Mouse (Mus musculus): ENCODE results near the gene Ghrh. TPM values are rescaled to one million over a fixed set of nuclear protein-coding genes. Genes with fewer than 3 reads are reported as not detected.
A peak's percentile ranks its signal among the peaks of the same experiment; 100 is the strongest.
"Not testable (repeated sequence)": the region's sequence is repeated elsewhere in the genome, so short reads cannot be mapped to it uniquely, and the experiment has no call there.

Ghrh gene
- not detected for total RNA-seq (2021)
- long read RNA-seq, experiment 1, result 0 reads
- long read RNA-seq, experiment 2, result 0 reads

GRCm38 (mm10) chr2:157347361-157348159 is at the start of gene Ghrh:
Gene Ghrh, minus strand, starts transcription at chr2:157347506.
- intact Hi-C loops (cut with DNase I), result no loop called here
- peak in 1 of 2 experiments; percentile 20 for DNase-seq

- intact Hi-C loops (cut with DNase I), result no loop called here
- no peak for DNase-seq
Observed at GRCm38 (mm10) chr2:157395960-157396359, 48.7 kb upstream of the Ghrh start.

GRCm38 (mm10) chr2:157395371-157395770 is 48.1 kb upstream of the Ghrh start:
- intact Hi-C loops (cut with DNase I), result no loop called here
- no peak for DNase-seq

- intact Hi-C loops (cut with DNase I), result no loop called here
- no peak for DNase-seq
Observed at GRCm38 (mm10) chr2:157394868-157395267, 47.6 kb upstream of the Ghrh start.

- no peak for DNase-seq
- intact Hi-C loops (cut with DNase I), result no loop called here
Observed at GRCm38 (mm10) chr2:157393549-157393948, 46.2 kb upstream of the Ghrh start.

GRCm38 (mm10) chr2:157392331-157392730 is 45.0 kb upstream of the Ghrh start:
- intact Hi-C loops (cut with DNase I), result no loop called here
- DNase-seq, result no peak

GRCm38 (mm10) chr2:157389591-157389921 is 42.2 kb upstream of the Ghrh start:
- no peak for DNase-seq
- intact Hi-C loops (cut with DNase I), result no loop called here

GRCm38 (mm10) chr2:157388901-157389590 is 41.7 kb upstream of the Ghrh start:
- intact Hi-C loops (cut with DNase I); DNase-seq: not testable (repeated sequence)

- intact Hi-C loops (cut with DNase I), result no loop called here
- no peak for DNase-seq
Observed at GRCm38 (mm10) chr2:157384836-157385235, 37.5 kb upstream of the Ghrh start.

- intact Hi-C loops (cut with DNase I), result no loop called here
Observed at GRCm38 (mm10) chr2:157376995-157377394, 29.7 kb upstream of the Ghrh start.

GRCm38 (mm10) chr2:157375794-157376757 is 28.8 kb upstream of the Ghrh start:
- DNase-seq, result no peak
- intact Hi-C loops (cut with DNase I), result no loop called here

More at GRCm38 (mm10) chr2:157376995-157377394, 29.7 kb upstream of the Ghrh start:
- DNase-seq, result no peak

- DNase-seq, result no peak
- intact Hi-C loops (cut with DNase I), result no loop called here
Observed at GRCm38 (mm10) chr2:157375051-157375450, 27.7 kb upstream of the Ghrh start.

- intact Hi-C loops (cut with DNase I), result no loop called here
- DNase-seq, result peak; percentile 29 to 33
Observed at GRCm38 (mm10) chr2:157373681-157374080, 26.4 kb upstream of the Ghrh start.

- no peak for DNase-seq
- intact Hi-C loops (cut with DNase I), result no loop called here
Observed at GRCm38 (mm10) chr2:157371696-157372095, 24.4 kb upstream of the Ghrh start.

- DNase-seq, result no peak
Observed at GRCm38 (mm10) chr2:157367991-157368390, 20.7 kb upstream of the Ghrh start.

GRCm38 (mm10) chr2:157367184-157367893 is 20.0 kb upstream of the Ghrh start, which contains the start of gene Manbal:
Gene Manbal, plus strand, starts transcription at chr2:157367594.
- intact Hi-C loops (cut with DNase I), result no loop called here

More at GRCm38 (mm10) chr2:157367991-157368390, 20.7 kb upstream of the Ghrh start:
- intact Hi-C loops (cut with DNase I), result no loop called here

GRCm38 (mm10) chr2:157366762-157367161 is 19.5 kb upstream of the Ghrh start:
- DNase-seq, result no peak
- intact Hi-C loops (cut with DNase I), result no loop called here

More at GRCm38 (mm10) chr2:157367184-157367893, 20.0 kb upstream of the Ghrh start, which contains the start of gene Manbal:
- DNase-seq, result peak; percentile 97

- DNase-seq, result no peak
- intact Hi-C loops (cut with DNase I), result no loop called here
Observed at GRCm38 (mm10) chr2:157363031-157363430, 15.7 kb upstream of the Ghrh start.

- no peak for DNase-seq
- intact Hi-C loops (cut with DNase I), result no loop called here
Observed at GRCm38 (mm10) chr2:157360028-157360427, 12.7 kb upstream of the Ghrh start.

- DNase-seq, result no peak
- intact Hi-C loops (cut with DNase I), result no loop called here
Observed at GRCm38 (mm10) chr2:157354106-157354505, 6.8 kb upstream of the Ghrh start.

Data from gastrocnemius, postnatal 36 days (tissue).